Mouse (Mus musculus) kidney, postnatal 0 days (tissue): ENCODE measurements around the gene Bckdhb. TPM values are rescaled to one million over a fixed set of nuclear protein-coding genes. Genes with fewer than 3 reads are reported as not detected.

Source experiments
- ATAC-seq: fragments of 200-750 bp; cut with Nextera tagmentation; replicated peaks from 2 replicates; pipeline ENCODE4 v1.8.0; 2017; ENCODE audit warnings: low read depth, moderate number of reproducible peaks, moderate TSS enrichment, moderate library complexity; ENCODE audit not compliant: low FRiP score
- DNase-seq: peaks from one replicate; pipeline ENCODE4 v3.0.0-alpha.2; 2016; ENCODE audit warnings: low spot score
- H3K27ac ChIP-seq: fragments of 300-500 bp; sonication (generic); 2 replicates; pipeline ENCODE4 v1.5.1; 2014; ENCODE audit warnings: mild to moderate bottlenecking
- H3K27me3 ChIP-seq: fragments of 300-500 bp; sonication (generic); 2 replicates; pipeline ENCODE4 v1.6.1; 2014; ENCODE audit warnings: low read length, mixed read lengths; ENCODE audit not compliant: insufficient read depth
- H3K36me3 ChIP-seq: fragments of 300-500 bp; sonication (generic); 2 replicates; pipeline ENCODE4 v1.6.1; 2014; ENCODE audit warnings: low read length, mixed read lengths; ENCODE audit not compliant: insufficient read depth
- H3K4me1 ChIP-seq: fragments of 300-500 bp; sonication (generic); replicated peaks from 2 replicates; pipeline ENCODE4 v1.6.1; 2014; ENCODE audit warnings: antibody characterized with exemption, low read length, mixed read lengths; ENCODE audit not compliant: insufficient read depth
- H3K4me2 ChIP-seq: fragments of 300-500 bp; sonication (generic); 2 replicates; pipeline ENCODE4 v1.6.1; 2014; ENCODE audit warnings: mild to moderate bottlenecking, low read length, moderate library complexity, mixed read lengths
- H3K4me3 ChIP-seq: fragments of 300-500 bp; sonication (generic); replicated peaks from 2 replicates; pipeline ENCODE4 v1.5.1; 2014; ENCODE audit warnings: low read depth, low read length
- H3K9ac ChIP-seq: fragments of 300-500 bp; sonication (generic); 2 replicates; pipeline ENCODE4 v1.6.1; 2014; ENCODE audit warnings: low read depth, low read length
- H3K9me3 ChIP-seq: fragments of 300-500 bp; sonication (generic); replicated peaks from 2 replicates; pipeline ENCODE4 v1.6.1; 2016; ENCODE audit warnings: low read length, inconsistent platforms, mixed read lengths
- CTCF ChIP-seq: IDR thresholded peaks from 2 replicates; pipeline ENCODE4 v1.5.1; 2016; ENCODE audit warnings: antibody characterized with exemption, low read depth, mild to moderate bottlenecking, moderate library complexity
- WGBS: fragments of 180-500 bp; shearing (Covaris S2); extraction: QIAGEN DNeasy Blood & Tissue Kit; methylation state at CpG from one replicate; pipeline ENCODE4 v1.1.7; 2014; 5-methylcytosine and 5-hydroxymethylcytosine counted together
- polyA plus RNA-seq: library from polyadenylated mRNA; unstranded; fragments of >200 nt; fragmentation: Nextera tagmentation; extraction: Ambion mirVana; gene quantifications from 2 replicates; pipeline ENCODE4 v1.2.1, GENCODE M21; 2015

Gene Bckdhb
- polyA plus RNA-seq, 1 experiment from 2014 or later = 50.6 TPM

DNA sequence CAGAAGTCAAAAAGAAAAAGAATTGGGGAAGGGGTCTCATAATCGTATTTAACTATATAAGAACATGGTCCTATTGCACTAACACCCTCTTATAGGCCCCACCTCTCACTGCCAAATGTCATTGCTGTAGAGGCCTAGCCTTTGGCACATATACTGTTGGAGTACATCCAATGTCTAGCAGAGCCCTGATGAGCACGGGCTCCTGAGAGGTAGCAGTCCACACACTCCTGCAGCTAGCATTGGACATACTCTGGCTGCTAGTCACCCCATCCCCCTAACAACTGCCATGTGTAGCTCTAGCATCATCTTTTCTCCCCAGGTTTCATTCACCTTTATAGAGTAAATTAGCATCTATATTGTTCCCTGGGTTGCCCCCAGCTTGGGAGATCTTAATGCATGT, 223.2 kb downstream of the Bckdhb start:
- DNase-seq (no peak), ATAC-seq (no peak)
- no peaks in the 10 kb centered on the region for H3K27me3 ChIP-seq
- H3K27ac ChIP-seq = no peak overlapping the region
- H3K4me2 ChIP-seq = no peak overlapping the region
- H3K36me3 ChIP-seq = no peaks in the 10 kb centered on the region
- H3K4me3 ChIP-seq = no peak overlapping the region
- no peak overlapping the region for H3K9ac ChIP-seq
- H3K9me3 ChIP-seq = no peaks in the 10 kb centered on the region
- no peak for TF ChIP-seq CTCF
- no peaks in the 10 kb centered on the region for H3K4me1 ChIP-seq
- WGBS = 85% methylated on average over 2 of the region's 2 CpGs

Other genes starting within 250 kb of the Bckdhb start
- 5.5 TPM in 2 replicates for gene Elovl4, start 118.9 kb upstream of the Bckdhb start, polyA plus RNA-seq
- gene Ttk, start 90.5 kb upstream of the Bckdhb start, polyA plus RNA-seq = 11.5 and 14.8 TPM in 2 replicates